Mouse (Mus musculus): ENCODE data around the gene Bmp8b. TPM values are rescaled to one million over a fixed set of nuclear protein-coding genes. Genes with fewer than 3 reads are reported as not detected.
"Not testable (repeated sequence)": the region's sequence is repeated elsewhere in the genome, so short reads cannot be mapped to it uniquely, and the experiment has no call there.

Gene Bmp8b
- polyA plus RNA-seq, 1 experiment from 2014 or later = 0.10 TPM

- Histone ChIP-seq H3K4me3 (no peak overlapping the region), H3K9me3 (no peaks in the 10 kb centered on the region), H3K27me3 (peaks cover 10% of the 10 kb centered on the region; the same call in 1 of the 2 replicates), H3K4me1 (no peaks in the 10 kb centered on the region), H3K4me2 (replicated peaks) (no peak overlapping the region), H3K27ac (replicated peaks) (no peak overlapping the region), H3K9ac (replicated peaks) (no peak overlapping the region), H3K36me3 (no peaks in the 10 kb centered on the region)
- no peak for ATAC-seq (ENCODE audit: low FRiP score, low read depth)
- 69% methylated on average over 2 of the region's 2 CpGs for WGBS
Measured at GRCm38 (mm10) chr4:123155427-123155826, 50.5 kb downstream of the Bmp8b start.

GRCm38 (mm10) chr4:123155840-123156239, 50.9 kb downstream of the Bmp8b start:
- H3K27me3 ChIP-seq = peaks cover 14% of the 10 kb centered on the region; the same call in 1 of the 2 replicates
- no peak overlapping the region for H3K4me2 ChIP-seq (replicated peaks)
- H3K4me1 ChIP-seq = no peaks in the 10 kb centered on the region
- ATAC-seq (ENCODE audit: low FRiP score, low read depth) = no peak
- no peak overlapping the region for H3K4me3 ChIP-seq
- H3K36me3 ChIP-seq = no peaks in the 10 kb centered on the region
- no peak overlapping the region for H3K9ac ChIP-seq (replicated peaks)
- no peaks in the 10 kb centered on the region for H3K9me3 ChIP-seq
- no peak overlapping the region for H3K27ac ChIP-seq (replicated peaks)

DNA sequence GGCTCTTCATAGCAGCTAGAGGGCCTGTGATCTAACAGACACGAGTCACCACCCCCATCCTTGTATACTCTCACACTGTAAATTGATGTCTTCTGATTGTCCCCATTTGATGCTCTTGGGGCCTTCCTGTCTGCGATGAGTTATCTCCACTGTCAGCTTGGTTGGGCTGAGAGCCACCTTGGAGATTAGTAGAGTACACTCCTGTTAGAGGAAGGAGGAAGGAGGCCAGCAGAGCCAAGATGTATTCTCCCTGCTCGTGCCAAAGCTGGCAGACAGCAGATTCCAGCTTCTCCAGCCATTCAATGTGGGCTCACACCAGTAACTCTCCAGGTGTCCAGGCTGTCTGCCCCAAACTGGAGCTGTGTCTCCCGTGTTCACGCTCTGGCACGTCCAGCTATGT, 55.6 kb downstream of the Bmp8b start:
- H3K27me3 ChIP-seq = peaks cover 18% of the 10 kb centered on the region
- H3K4me3 ChIP-seq = no peak overlapping the region
- no peak overlapping the region for H3K9ac ChIP-seq (replicated peaks)
- H3K9me3 ChIP-seq = no peaks in the 10 kb centered on the region
- no peak overlapping the region for H3K4me2 ChIP-seq (replicated peaks)
- peaks cover 17% of the 10 kb centered on the region for H3K4me1 ChIP-seq
- H3K27ac ChIP-seq (replicated peaks) = no peak overlapping the region
- no peaks in the 10 kb centered on the region for H3K36me3 ChIP-seq
- 87% methylated on average over 6 of the region's 6 CpGs for WGBS
- no peak for ATAC-seq (ENCODE audit: low FRiP score, low read depth)

- not testable (repeated sequence) for H3K36me3 ChIP-seq; H3K9ac ChIP-seq (replicated peaks); H3K9me3 ChIP-seq; H3K4me2 ChIP-seq (replicated peaks); ATAC-seq (ENCODE audit: low FRiP score, low read depth); H3K27ac ChIP-seq (replicated peaks); H3K4me3 ChIP-seq
- WGBS = 81% methylated on average over 3 of the region's 3 CpGs
- H3K27me3 ChIP-seq = peaks cover 18% of the 10 kb centered on the region
- H3K4me1 ChIP-seq = peaks cover 17% of the 10 kb centered on the region
Measured at GRCm38 (mm10) chr4:123161251-123161650, 56.3 kb downstream of the Bmp8b start.

GRCm38 (mm10) chr4:123162305-123162917, 57.4 kb downstream of the Bmp8b start:
- Histone ChIP-seq H3K4me3 (peak overlapping the region; percentile 19), H3K27ac (replicated peaks) (0 out of 2 replicates have a peak overlapping the region, but pooled peaks have one; percentile 17), H3K9me3 (no peaks in the 10 kb centered on the region), H3K27me3 (peaks cover 18% of the 10 kb centered on the region), H3K36me3 (no peaks in the 10 kb centered on the region), H3K4me1 (peaks cover 17% of the 10 kb centered on the region), H3K4me2 (replicated peaks) (peak overlapping the region; percentile 45), H3K9ac (replicated peaks) (peak overlapping the region; percentile 16; the same call in 1 of the 2 replicates)
- 2% methylated on average over 15 of the region's 15 CpGs for WGBS
- ATAC-seq (ENCODE audit: low FRiP score, low read depth) = peak; percentile 81

- no peak for ATAC-seq (ENCODE audit: low FRiP score, low read depth)
- peaks cover 17% of the 10 kb centered on the region for H3K4me1 ChIP-seq
- peaks cover 18% of the 10 kb centered on the region for H3K27me3 ChIP-seq
- no peak overlapping the region for H3K4me3 ChIP-seq
- H3K9me3 ChIP-seq = no peaks in the 10 kb centered on the region
- 91% methylated on average over 15 of the region's 15 CpGs for WGBS
- H3K4me2 ChIP-seq (replicated peaks) = no peak overlapping the region
- no peak overlapping the region for H3K27ac ChIP-seq (replicated peaks)
- no peak overlapping the region for H3K9ac ChIP-seq (replicated peaks)
- H3K36me3 ChIP-seq = no peaks in the 10 kb centered on the region
Measured at GRCm38 (mm10) chr4:123164157-123164556, 59.2 kb downstream of the Bmp8b start.

GRCm38 (mm10) chr4:123171811-123172210, 66.8 kb downstream of the Bmp8b start:
- Histone ChIP-seq H3K27ac (replicated peaks) (no peak overlapping the region), H3K27me3 (peaks cover 25% of the 10 kb centered on the region; the same call in 1 of the 2 replicates), H3K9ac (replicated peaks) (no peak overlapping the region), H3K9me3 (no peaks in the 10 kb centered on the region), H3K4me1 (no peaks in the 10 kb centered on the region), H3K4me2 (replicated peaks) (no peak overlapping the region), H3K36me3 (no peaks in the 10 kb centered on the region), H3K4me3 (no peak overlapping the region)
- ATAC-seq (ENCODE audit: low FRiP score, low read depth) = no peak

Other genes starting within 250 kb of the Bmp8b start
- 58.6 and 67.5 TPM in 2 replicates for gene Cap1, start 219.1 kb upstream of the Bmp8b start, polyA plus RNA-seq (2016; fragmentation: Nextera tagmentation; extraction: Ambion mirVana)
- gene Mfsd2a, start 144.0 kb upstream of the Bmp8b start, polyA plus RNA-seq (2016; fragmentation: Nextera tagmentation; extraction: Ambion mirVana) = 25.7 TPM in 2 replicates
- gene Mycl, start 109.5 kb upstream of the Bmp8b start, polyA plus RNA-seq (2016; fragmentation: Nextera tagmentation; extraction: Ambion mirVana) = 130 and 140 TPM in 2 replicates
- gene Trit1, start 88.6 kb upstream of the Bmp8b start, polyA plus RNA-seq (2016; fragmentation: Nextera tagmentation; extraction: Ambion mirVana) = 29.3 and 30.0 TPM in 2 replicates
- not detected in 2 replicates for gene Oxct2b, start 11.1 kb downstream of the Bmp8b start, polyA plus RNA-seq (2016; fragmentation: Nextera tagmentation; extraction: Ambion mirVana)
- gene Ppie, start 34.8 kb downstream of the Bmp8b start, polyA plus RNA-seq (2016; fragmentation: Nextera tagmentation; extraction: Ambion mirVana) = 91.9 and 99.0 TPM in 2 replicates
- gene Hpcal4, start 78.1 kb downstream of the Bmp8b start, polyA plus RNA-seq (2016; fragmentation: Nextera tagmentation; extraction: Ambion mirVana) = 2.4 and 3.5 TPM in 2 replicates
- gene Nt5c1a, start 96.3 kb downstream of the Bmp8b start, polyA plus RNA-seq (2016; fragmentation: Nextera tagmentation; extraction: Ambion mirVana) = not detected in 2 replicates
- 7.4 and 8.0 TPM in 2 replicates for gene Heyl, start 128.4 kb downstream of the Bmp8b start, polyA plus RNA-seq (2016; fragmentation: Nextera tagmentation; extraction: Ambion mirVana)
- 30.7 and 35.0 TPM in 2 replicates for gene Pabpc4, start 157.2 kb downstream of the Bmp8b start, polyA plus RNA-seq (2016; fragmentation: Nextera tagmentation; extraction: Ambion mirVana)
- not detected in 2 replicates for gene Oxct2a, start 218.5 kb downstream of the Bmp8b start, polyA plus RNA-seq (2016; fragmentation: Nextera tagmentation; extraction: Ambion mirVana)
- gene Bmp8a, start 238.1 kb downstream of the Bmp8b start, polyA plus RNA-seq (2016; fragmentation: Nextera tagmentation; extraction: Ambion mirVana) = 0.12 and 0.19 TPM in 2 replicates

Measured in midbrain, embryonic 12.5 days (tissue).